Mouse (Mus musculus) MEL (cell line): Measurements from ENCODE around the gene P2rx1.

Experiments
- CTCF ChIP-seq, 3 experiments: IDR thresholded peaks in 2 of 3; conservative IDR thresholded peaks in 1 of 3; 2 replicates each; pipeline ENCODE4 v1.5.1; 2011 to 2012; ENCODE audit warnings: low read length in 3 of 3, low read depth in 2 of 3, mild to moderate bottlenecking in 2 of 3, improper control_type of control experiment in 1 of 3, inconsistent platforms in 1 of 3, mixed read lengths in 1 of 3, moderate library complexity in 1 of 3; ENCODE audit not compliant: control insufficient read depth in 1 of 3, insufficient read depth in 1 of 3, poor library complexity in 1 of 3, severe bottlenecking in 1 of 3
- MYC ChIP-seq: IDR thresholded peaks from 2 replicates; pipeline ENCODE4 v1.6.1; 2011; ENCODE audit warnings: low read depth, mild to moderate bottlenecking, low read length, improper control_type of control experiment, moderate library complexity
- ZMIZ1 ChIP-seq: IDR thresholded peaks from 2 replicates; pipeline ENCODE4 v1.6.1; 2012; ENCODE audit warnings: low read depth, mild to moderate bottlenecking, inconsistent platforms, low read length, improper control_type of control experiment, moderate library complexity
- ZNF384 ChIP-seq: IDR thresholded peaks from 2 replicates; pipeline ENCODE4 v1.6.1; 2012; ENCODE audit warnings: low read depth, mild to moderate bottlenecking, inconsistent platforms, low read length, improper control_type of control experiment

DNA sequence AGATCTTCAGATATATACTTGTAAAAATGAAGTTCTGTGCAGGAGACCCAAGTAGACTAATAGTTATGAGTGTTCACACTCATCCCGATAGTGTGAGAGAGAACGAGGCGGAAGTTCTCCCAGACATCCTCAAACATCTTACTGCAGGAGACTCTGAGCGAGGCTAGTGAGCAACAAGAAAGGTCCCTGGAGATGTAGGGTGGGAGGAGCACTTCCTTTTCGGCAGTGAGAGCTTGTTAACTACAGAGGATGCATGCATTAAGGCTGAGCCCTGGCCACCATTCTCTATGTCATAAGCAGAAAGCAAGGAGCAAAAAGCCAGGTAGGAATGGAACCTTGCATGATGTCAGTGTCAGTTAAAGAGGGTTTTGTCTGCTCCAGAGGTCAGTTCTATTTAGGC, 11.7 kb upstream of the P2rx1 start:
- TF ChIP-seq ZNF384: no peak
- TF ChIP-seq CTCF (IDR thresholded peaks at IDR 0.05 in 2 of 3, conservative IDR thresholded peaks at IDR 0.05 in 1 of 3; ENCODE audit: control insufficient read depth in 1 of 3, insufficient read depth in 1 of 3, low read depth in 2 of 3, low read length in 3 of 3, poor library complexity in 1 of 3, severe bottlenecking in 1 of 3): no peak
- TF ChIP-seq ZMIZ1: no peak
- TF ChIP-seq MYC: no peak
